Mouse (Mus musculus): ENCODE data around the gene Pard3. TPM values are rescaled to one million over a fixed set of nuclear protein-coding genes. Genes with fewer than 3 reads are reported as not detected.
"Not testable (repeated sequence)": the region's sequence is repeated elsewhere in the genome, so short reads cannot be mapped to it uniquely, and the experiment has no call there.

The Pard3 gene
- total RNA-seq, 2 experiments from 2014 or later, result not detected

DNA sequence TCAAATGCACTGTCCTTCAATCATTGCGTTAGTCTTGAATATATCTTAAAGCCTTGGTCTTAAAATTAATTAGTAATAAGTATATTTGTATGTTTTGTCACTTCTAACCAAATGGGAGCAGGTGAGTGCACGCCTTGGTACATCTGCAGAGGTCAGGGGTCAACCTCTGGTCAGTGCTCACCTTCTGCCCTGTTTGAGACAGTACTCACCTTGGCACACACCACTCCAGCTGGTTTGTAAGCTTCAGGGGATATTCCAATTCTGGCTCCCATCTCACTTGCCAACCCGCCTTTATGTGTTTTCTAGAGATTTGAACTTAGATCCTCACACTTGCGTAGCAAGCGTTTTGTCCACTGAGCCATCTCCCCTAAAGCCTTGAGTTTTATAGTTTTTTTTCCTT is 105.7 kb downstream of the Pard3 start:
- ATAC-seq (replicated peaks; ENCODE audit: low FRiP score, low TSS enrichment, poor library complexity, severe bottlenecking), result no peak

DNA sequence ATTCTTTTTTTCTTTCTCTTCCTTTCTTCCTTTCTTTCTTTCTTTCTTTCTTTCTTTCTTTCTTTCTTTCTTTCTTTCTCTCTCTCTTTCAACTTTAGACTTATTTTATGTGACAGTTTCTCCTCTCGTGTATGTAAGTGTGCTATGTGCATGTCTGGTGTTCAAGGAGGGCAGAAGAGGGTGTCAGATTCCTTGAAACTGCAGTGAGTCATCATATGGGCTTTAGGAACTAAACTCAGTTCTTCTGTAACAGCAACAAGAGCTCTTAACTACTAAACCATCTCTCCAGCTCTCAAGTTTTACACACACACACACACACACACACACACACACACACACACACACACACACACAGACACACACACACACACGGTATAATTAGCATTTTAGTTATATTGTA is 106.7 kb downstream of the Pard3 start:
- ATAC-seq (replicated peaks; ENCODE audit: low FRiP score, low TSS enrichment, poor library complexity, severe bottlenecking), result not testable (repeated sequence)

DNA sequence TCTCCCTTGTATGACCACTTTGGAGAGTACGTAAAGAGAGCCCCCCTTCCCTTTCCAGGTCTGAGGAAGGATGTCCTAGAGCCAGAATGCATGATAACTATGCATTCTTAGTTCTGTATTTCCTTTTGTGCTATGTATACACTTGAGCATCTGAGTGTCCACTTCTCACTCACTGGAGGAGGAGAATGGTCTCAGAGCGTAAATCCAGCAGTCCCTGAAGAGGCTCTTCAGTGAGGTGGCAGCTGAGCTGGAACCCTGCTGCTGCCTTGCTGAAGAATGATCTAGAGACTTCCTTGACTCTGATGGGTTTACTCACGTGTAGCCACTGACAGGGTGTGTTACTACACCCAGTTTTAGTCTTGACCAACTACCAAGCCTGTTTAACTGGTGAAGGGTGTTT is 107.2 kb downstream of the Pard3 start:
- no peak for ATAC-seq (replicated peaks; ENCODE audit: low FRiP score, low TSS enrichment, poor library complexity, severe bottlenecking)

DNA sequence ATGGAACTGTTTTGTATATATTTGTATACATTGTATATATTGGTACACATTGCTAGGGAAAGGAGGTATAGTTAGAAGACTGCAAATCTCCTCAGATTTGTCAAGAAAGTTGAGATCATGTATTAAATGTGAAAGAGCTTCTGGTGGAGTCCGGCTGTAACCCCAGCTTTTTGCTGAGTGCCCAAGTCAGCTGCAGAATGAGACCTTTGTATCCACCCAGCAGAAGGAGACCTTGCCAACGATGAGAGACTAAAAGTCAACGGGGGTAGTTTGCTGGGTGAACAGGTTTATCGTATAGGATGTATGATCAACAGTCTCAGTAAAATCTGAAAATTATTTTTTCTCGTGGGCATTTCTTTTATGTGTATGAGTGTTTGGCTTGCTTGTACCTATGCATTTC is 109.8 kb downstream of the Pard3 start:
- ATAC-seq (replicated peaks; ENCODE audit: low FRiP score, low TSS enrichment, poor library complexity, severe bottlenecking), result no peak

DNA sequence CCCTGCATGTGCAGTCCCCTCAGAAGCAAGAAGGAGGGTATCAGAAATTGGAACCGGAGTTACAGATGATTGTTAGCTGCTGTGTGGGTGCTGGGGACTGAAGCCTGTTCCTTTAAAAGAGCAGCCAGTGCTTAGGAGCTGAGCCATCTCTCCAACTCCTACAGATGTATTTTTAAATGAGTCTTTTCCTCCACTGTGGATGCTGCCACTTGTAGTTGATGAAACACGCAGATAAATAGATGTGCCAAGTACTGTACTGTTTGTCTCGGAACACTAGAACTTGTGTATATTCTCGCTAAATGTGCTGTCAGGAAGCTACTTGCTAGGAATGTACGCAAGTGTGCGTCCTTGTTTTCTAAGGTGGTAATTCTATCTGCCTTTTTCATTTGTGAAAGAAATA is 110.7 kb downstream of the Pard3 start:
- ATAC-seq (replicated peaks; ENCODE audit: low FRiP score, low TSS enrichment, poor library complexity, severe bottlenecking), result no peak

DNA sequence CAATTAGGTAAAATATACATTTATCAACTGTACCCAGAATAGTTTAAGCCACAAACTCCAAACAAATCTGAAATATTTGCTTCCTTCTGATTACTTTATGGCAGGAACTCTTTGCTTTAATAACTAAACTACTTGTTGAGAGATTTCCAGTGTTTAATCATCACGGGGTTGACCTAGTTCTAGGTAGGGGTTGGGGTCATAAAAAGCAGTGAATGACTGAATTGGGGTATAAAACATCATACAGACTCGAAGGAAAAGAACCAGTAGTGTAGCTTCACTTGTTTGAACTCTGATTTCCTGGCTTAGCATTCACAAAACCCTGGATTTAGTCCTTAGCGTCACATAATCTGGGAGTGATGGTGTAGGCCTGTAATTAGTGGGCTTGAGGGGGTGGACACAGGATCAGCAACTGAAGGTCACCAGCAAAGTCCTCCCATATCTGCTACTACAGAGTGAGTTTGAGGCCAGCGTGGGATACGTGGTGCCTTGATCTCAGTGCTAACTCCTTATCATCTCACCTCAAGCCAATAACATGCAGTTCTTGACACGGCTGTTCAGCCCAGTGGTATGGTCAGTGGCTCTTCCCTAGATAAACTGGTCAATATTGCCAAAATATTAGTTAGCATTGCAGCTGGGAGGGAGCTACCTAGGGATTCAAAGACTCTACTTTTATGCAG is 111.6 kb downstream of the Pard3 start:
- no peak for ATAC-seq (replicated peaks; ENCODE audit: low FRiP score, low TSS enrichment, poor library complexity, severe bottlenecking)

DNA sequence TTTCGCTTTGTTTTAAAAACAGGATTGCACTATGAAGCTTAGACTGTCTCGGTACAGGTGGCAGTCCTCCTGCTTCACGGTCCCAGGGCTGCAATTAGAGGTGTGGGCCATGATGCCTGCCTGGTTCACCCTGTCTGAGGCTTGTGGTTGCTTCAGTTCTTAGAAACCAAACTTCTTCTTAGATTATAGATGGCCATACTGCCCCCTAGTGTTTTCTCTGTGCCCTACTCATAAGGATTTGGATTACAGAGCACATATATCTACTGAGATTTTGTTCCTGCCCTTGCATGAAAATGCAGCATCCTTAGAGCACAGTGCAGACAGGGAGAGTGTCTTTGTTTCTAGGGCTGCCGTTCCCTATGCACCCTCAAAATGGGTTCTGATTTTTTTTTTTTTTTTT is 114.9 kb downstream of the Pard3 start:
- peak; percentile 82 for ATAC-seq (replicated peaks; ENCODE audit: low FRiP score, low TSS enrichment, poor library complexity, severe bottlenecking)

DNA sequence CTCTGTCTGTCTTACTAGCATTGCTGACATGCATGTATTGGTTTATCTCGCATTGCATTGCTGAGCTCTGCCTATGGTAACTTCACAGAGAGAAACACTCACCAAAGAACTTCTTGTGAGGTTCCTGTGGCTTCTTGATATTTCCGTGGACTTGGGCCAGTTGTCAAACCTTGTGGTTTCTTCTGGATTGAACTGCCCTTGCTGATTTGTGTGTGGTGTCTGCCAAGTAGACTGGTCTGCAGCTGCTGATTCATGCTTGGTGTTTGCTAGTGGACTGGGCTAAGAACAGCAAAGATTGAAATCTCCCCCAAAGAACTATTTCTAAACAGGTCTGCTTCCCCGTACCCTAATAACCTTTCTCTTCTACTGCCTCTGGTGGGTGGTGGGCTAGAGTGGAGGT is 117.6 kb downstream of the Pard3 start:
- ATAC-seq (replicated peaks; ENCODE audit: low FRiP score, low TSS enrichment, poor library complexity, severe bottlenecking), result no peak

DNA sequence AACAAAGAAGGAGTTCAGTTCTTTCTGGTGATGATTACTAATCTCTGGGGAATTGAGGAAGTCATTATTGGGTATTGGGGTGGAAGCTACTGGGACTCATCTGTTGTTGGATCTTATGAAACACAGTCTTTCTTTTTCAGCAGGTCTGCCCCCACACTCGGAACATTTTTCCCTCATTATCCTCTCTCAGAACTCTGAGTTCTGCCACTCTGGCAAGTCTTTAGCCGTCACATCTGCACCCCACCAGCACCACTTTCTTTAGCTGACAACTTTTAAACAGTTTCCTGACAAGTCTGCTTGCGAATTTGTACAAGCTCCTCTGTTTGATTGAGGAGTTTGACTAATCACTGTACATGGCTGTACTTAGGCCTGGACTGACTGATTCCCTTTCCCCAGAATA is 118.4 kb downstream of the Pard3 start:
- no peak for ATAC-seq (replicated peaks; ENCODE audit: low FRiP score, low TSS enrichment, poor library complexity, severe bottlenecking)

DNA sequence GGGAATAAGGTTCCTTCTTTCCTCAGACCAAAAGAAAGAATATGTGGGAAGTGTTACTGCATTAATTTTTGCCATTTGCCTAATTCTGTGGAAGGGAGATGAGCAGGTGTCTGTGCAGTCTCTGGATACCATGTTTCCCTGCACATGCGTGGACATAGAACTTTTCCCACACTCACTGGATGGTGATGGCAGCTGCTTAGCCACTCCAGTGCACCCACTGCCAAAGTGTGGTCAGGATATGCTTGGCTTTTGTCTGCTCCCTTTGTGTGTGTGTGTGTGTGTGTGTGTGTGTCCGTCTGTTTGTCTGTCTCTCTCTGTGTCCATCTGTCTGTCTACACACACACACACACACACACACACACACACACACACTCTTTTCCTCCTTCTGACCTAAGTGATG is 119.8 kb downstream of the Pard3 start:
- no peak for ATAC-seq (replicated peaks; ENCODE audit: low FRiP score, low TSS enrichment, poor library complexity, severe bottlenecking)

DNA sequence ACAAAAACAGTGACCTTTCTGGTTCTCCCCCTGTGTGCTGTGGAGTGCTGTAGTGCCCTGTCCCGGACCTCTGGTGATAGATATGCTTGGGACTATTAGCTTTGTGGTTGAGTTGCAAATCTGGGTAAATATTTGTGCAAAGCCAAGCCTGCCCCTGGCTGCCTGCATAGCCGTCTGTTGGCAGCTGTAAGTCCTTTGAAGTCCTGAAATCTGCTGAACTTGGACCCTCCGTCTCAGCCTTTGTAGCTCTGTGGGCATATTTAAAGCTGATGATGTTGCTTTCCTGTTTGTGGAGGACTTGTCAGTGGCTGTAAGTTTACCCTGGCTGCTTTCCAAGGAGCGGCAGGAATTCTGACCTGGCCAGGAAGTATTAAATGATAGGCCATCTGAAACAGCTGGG is 120.3 kb downstream of the Pard3 start:
- no peak for ATAC-seq (replicated peaks; ENCODE audit: low FRiP score, low TSS enrichment, poor library complexity, severe bottlenecking)

DNA sequence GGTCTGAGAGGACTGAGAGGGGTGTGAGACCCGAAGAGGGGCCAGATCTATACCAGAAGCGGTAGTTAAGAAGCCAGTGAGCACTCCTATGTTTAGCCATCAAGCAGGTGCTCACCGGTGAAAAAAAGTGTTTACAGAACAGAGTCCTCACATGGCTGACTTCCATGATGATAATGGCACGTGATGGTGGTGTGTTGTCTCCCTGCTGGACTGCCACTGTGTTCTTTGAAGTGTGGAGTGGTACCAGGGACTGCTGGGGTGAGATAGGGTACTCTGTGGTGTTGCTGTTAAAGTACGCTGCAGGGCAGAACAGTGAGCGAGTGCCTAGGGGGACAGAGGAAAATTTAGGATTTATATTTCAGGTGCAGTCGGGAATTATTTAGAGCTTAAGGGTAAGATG is 122.2 kb downstream of the Pard3 start:
- no peak for ATAC-seq (replicated peaks; ENCODE audit: low FRiP score, low TSS enrichment, poor library complexity, severe bottlenecking)

DNA sequence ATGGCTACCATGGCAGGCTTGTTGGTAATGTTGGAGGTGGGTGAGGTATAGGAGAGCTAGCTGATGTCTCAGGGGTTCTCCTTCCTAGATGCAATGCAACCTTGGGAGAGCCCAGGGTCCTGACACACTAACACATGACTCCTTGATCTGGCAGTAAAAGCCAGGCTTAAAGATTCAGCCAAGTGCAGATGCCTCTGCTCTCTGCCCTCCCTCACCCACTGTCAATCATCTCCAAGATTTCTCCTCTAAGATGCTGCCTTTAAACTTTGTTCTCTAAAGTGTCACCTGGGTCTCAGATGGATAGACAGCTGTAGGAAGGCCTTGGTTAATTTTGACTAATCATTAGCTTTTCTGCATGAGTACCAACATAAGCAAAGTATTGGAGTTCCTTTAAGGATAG is 125.0 kb downstream of the Pard3 start:
- ATAC-seq (replicated peaks; ENCODE audit: low FRiP score, low TSS enrichment, poor library complexity, severe bottlenecking), result no peak

DNA sequence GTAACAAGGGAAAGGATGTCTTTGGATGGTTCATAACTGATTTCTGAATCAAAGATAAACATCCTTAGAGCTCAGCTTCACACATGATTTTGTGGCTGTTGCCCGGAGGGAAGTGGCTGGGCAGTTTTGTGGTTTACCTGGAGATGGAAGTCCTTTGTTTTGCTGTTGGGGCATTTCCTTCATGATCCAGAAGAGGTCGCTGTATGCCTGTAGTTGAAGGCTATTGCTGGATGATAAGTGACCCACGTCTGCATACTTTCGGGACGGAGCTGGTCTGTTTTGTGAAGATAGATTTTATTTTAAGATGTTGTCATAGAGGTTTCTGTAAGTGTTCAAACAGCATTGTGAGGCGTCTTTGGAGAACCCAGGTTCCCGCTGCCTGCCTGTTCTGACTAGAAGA is 126.7 kb downstream of the Pard3 start:
- peak; percentile 55 for ATAC-seq (replicated peaks; ENCODE audit: low FRiP score, low TSS enrichment, poor library complexity, severe bottlenecking)

DNA sequence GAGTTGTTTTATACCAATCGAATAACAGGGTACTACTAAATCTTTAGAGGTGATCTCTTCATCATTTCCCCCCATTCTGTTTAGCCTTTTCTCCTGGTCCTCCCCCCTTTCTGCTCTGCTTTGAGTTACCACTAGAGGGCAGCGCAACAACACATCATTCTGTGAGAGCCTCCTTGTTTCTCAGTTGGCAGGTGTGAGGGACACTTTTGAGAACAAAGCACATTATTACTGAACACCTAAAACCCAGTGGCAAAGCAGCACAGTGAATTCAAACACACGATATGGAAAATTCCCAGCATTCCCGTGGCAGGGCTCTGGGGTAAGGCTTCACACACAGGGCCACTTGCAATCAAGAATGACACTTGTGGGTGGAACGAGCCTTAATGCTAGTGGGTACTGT is 127.7 kb downstream of the Pard3 start:
- ATAC-seq (replicated peaks; ENCODE audit: low FRiP score, low TSS enrichment, poor library complexity, severe bottlenecking), result peak; percentile 83

DNA sequence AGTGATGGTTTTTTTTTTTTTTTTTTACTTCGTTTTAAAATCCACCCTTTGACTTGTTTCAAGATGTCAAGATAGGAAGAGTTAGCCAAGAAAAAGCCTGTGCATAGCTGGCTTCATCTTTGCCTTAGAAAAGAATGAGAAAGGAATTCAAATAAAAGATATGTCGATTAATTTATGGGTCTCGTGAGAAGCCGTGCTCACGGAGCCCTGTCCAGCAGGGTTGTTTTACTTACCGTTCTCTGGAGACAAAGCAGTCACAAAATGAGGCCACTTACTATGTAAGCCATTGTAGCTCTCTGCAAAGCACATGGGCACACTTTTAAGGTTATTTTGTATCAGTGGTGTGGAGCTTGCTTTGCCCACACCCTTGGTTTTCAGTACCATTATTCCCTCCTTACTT is 128.1 kb downstream of the Pard3 start:
- ATAC-seq (replicated peaks; ENCODE audit: low FRiP score, low TSS enrichment, poor library complexity, severe bottlenecking), result no peak

DNA sequence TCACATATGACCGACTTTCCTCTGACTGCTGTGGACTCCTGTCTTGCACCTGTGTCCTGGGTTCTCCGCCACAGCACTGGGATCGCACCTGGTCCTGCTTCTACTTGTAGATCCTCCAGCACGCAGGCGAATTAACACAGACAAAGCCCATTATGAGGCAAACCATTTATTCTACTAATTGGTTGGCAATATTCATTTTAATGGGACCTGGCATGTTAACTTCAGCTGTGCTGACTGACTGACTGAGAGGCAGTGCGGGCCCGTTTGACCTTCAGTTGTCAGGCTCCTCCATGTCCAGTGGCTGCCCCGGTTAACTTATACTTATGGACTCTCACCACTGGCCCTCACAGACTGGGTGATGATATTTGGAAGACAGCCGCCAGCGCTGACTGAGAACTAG is 128.6 kb downstream of the Pard3 start:
- ATAC-seq (replicated peaks; ENCODE audit: low FRiP score, low TSS enrichment, poor library complexity, severe bottlenecking), result no peak

DNA sequence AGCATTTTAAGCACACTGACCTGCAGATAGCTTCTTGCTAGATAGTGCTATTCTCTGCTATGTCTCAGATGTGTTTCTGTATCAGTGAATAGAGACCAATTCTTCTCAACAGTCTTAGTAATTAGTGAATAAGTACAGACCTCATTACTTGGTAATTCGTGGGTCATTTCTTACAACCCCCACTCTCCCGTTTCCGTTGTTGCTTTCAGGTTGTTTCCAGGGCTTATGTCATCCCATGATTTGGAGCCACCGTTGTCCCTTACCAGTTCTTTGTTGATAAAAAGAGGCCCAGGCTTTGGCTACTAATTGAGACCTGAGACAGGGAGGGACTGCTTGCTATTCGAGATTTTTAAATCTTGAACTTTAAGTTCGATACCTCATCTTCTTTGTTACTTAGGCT is 129.7 kb downstream of the Pard3 start:
- no peak for ATAC-seq (replicated peaks; ENCODE audit: low FRiP score, low TSS enrichment, poor library complexity, severe bottlenecking)

DNA sequence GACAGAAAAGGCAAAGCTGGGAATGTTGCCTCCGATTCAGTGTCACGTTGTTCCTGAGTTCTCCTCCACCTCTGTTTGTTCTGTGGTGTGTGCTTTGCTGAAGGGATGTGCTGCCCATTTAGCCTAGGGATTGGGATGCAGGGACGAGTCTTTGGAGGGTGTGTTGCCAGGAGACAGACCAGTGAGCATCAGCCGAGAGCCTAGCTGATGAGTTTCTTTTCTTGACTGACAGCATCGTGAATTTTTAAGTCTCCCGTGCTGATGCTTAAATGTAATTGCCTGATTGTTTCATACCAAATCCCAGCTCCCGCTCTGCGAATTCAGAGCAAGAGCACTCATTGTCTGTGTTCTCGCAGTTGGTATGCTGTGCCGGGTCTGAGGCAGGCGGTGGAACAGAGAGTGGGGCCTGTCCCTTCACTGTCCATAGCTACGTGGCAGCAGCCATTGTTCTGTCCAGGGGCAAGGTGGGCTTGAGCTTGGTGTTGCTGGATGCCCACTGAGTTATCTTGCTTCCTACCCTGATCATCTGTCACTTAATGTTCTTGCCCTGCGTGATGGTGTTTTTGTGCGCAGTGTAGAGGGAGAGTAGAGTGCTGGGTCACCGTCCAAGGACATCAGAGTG is 131.2 kb downstream of the Pard3 start:
- no peak for ATAC-seq (replicated peaks; ENCODE audit: low FRiP score, low TSS enrichment, poor library complexity, severe bottlenecking)

DNA sequence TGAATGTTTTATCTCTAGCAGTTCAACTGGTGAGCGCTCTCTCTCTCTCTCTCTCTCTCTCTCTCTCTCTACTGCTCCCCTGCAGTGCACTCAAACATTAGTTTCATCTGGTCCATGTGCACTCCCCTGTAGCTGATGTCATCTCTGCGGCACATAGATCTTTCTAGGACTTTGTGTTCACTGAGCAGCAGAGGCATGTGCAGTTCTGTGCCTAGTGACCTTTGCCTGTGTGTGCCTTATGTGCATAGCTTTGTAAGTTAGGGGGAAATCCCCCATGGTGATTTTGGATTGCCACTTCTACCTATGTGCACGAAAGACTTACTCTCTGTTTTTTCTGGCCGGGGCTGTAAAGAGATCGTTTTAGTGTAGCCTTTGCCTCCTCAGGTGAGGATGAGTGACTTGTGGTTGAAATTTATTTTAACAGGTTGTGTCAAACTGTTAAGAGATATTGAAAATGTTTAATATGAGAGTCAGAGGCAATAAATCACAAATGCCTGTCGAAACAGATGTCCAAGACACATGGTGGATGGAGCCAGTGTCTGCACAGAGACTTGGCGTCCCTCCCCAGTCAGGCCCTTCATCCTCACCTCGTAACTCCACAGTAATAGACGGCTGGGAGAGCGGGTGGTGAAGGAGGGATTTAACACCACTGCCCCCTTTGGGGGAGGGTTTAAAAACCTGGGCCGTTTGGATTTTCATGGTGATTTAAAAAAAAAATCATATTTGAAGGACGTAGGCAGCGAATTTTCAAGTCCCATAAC is 133.0 kb downstream of the Pard3 start:
- no peak for ATAC-seq (replicated peaks; ENCODE audit: low FRiP score, low TSS enrichment, poor library complexity, severe bottlenecking)

DNA sequence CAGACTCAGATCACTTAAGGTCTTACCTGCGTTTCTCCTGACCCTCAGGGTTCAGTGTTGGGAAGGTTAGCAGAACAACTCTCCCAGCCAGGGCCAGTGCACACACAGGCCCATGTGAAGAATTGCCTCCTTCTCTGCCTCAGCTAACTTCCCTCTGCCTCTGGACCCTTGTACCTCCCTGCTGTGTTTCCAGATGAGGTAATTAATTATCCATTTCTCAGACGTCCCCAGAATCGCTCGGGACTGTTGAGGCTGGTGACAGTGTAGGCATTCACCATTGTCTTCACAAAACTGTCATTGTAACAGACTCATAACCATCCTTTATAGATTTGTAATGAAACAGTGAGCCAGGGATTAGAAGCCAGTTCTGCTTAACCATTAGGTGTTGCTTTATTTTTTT is 143.8 kb downstream of the Pard3 start:
- ATAC-seq (replicated peaks; ENCODE audit: low FRiP score, low TSS enrichment, poor library complexity, severe bottlenecking), result no peak

Data from megakaryocyte-erythroid progenitor cell, adult 5-6 weeks (primary cell).